Mouse (Mus musculus): ENCODE measurements around the gene Cst12. TPM values are rescaled to one million over a fixed set of nuclear protein-coding genes. Genes with fewer than 3 reads are reported as not detected.

The Cst12 gene
- total and polyA plus RNA-seq, 3 experiments, result not detected

DNA sequence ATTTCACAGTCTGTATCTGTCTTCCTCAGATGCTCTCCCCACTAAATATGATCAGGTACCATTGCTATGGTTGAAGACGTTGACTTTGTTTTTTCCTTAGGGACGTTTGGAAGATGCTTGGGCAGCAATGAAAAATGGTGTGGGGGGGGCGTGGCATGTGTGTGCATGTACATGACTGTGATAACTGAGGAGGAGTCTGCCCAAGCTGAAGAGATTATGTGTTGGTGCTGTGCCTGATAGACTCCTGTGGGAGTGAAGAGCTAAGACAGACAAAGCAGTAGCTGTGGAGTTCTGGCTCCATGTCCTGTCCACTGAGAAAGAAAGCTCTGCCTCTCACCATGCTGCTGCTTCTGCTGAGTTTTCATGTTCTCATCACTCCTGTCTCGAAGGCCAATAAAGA, 45.8 kb downstream of the Cst12 start, which contains the start of gene Cst9:
Cst9 (plus strand) TSS at position 236 of the 400 bp plus-strand sequence.
- Histone ChIP-seq H3K4me1 (ENCODE audit: control insufficient read depth in 1 of 2, insufficient read depth in 2 of 2, low read length in 2 of 2) (no peaks in the 10 kb centered on the region), H3K9me3 (replicated peaks; ENCODE audit: insufficient read depth, low read length) (no peaks in the 10 kb centered on the region), H3K27me3 (ENCODE audit: control insufficient read depth in 1 of 2, insufficient read depth in 2 of 2, low read length in 2 of 2) (no peaks in the 10 kb centered on the region; a peak in 1 of 4 replicates)

DNA sequence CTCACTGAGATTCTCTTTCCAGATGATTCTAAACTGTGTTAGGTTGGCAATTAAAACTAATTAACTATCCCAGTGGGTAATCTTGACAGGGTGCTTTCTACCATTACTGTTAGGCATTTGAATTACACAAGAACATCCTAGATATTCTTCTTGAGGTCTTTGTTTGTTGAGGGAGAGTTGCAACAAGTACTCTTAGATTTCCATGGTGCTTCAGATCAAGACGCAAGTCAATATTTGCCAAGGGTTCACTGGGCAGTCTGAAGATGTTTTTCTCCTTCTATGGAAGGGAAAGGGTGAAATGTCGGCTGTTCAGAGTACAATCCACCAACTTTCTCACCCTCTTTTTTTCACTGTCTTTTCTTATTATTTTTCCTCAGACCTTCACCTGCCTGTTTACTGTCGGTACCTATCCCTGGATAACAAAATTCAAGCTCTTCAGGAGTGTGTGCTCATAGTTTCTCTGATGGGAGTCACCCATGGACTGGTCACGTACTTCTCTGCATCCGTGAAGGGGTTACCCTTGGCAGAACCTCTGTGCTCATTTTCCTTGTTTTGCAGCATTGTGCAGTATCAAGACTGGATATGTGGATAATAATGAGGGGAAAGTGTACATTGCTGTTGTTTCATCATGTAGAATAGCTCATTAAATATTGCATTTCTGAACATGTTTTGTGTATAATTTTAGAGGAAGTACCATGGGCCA, 49.1 kb downstream of the Cst12 start:
- Histone ChIP-seq H3K79me2 (ENCODE audit: control insufficient read depth, insufficient read depth, low read length, poor library complexity) (no peaks in the 10 kb centered on the region), H3K9ac (ENCODE audit: control insufficient read depth, low read depth, low read length, poor library complexity, severe bottlenecking) (no peak overlapping the region), H3K27ac (ENCODE audit: control insufficient read depth, low read depth, low read length) (no peak overlapping the region), H3K27me3 (ENCODE audit: control insufficient read depth in 1 of 2, insufficient read depth in 2 of 2, low read length in 2 of 2) (no peaks in the 10 kb centered on the region; a peak in 1 of 4 replicates), H3K4me1 (ENCODE audit: control insufficient read depth in 1 of 2, insufficient read depth in 2 of 2, low read length in 2 of 2) (no peaks in the 10 kb centered on the region), H3K36me3 (ENCODE audit: control insufficient read depth in 1 of 2, insufficient read depth in 2 of 2, low read length in 2 of 2) (no peaks in the 10 kb centered on the region), H3K9me3 (replicated peaks; ENCODE audit: insufficient read depth, low read length) (no peaks in the 10 kb centered on the region), H3K4me3 (ENCODE audit: control insufficient read depth in 1 of 2, insufficient read depth in 1 of 2, low read depth in 2 of 2, low read length in 2 of 2) (no peak overlapping the region)
- TF ChIP-seq E2F4 (IDR thresholded peaks at IDR 0.05; ENCODE audit: borderline replicate concordance, low read depth, low read length), result no peak
- TF ChIP-seq NRF1 (IDR thresholded peaks at IDR 0.05; ENCODE audit: insufficient read depth, low read depth, low read length, poor library complexity, severe bottlenecking), result no peak
- DNase-seq (ENCODE audit: low read depth, low spot score), result no peak

More for the DNA sequence above, 45.8 kb downstream of the Cst12 start, which contains the start of gene Cst9:
- no peak for DNase-seq (ENCODE audit: low read depth, low spot score)
- Histone ChIP-seq H3K9ac (ENCODE audit: control insufficient read depth, low read depth, low read length, poor library complexity, severe bottlenecking) (no peak within 1 kb of the TSS), H3K79me2 (ENCODE audit: control insufficient read depth, insufficient read depth, low read length, poor library complexity) (no peaks in the 10 kb centered on the region), H3K36me3 (ENCODE audit: control insufficient read depth in 1 of 2, insufficient read depth in 2 of 2, low read length in 2 of 2) (no peaks in the 10 kb centered on the region), H3K27ac (ENCODE audit: control insufficient read depth, low read depth, low read length) (no peak within 1 kb of the TSS), H3K4me3 (ENCODE audit: control insufficient read depth in 1 of 2, insufficient read depth in 1 of 2, low read depth in 2 of 2, low read length in 2 of 2) (no peak within 1 kb of the TSS)
- TF ChIP-seq TCF12 (IDR thresholded peaks at IDR 0.05; ENCODE audit: low read depth, low read length), result no peak
- TF ChIP-seq ZMIZ1 (IDR thresholded peaks at IDR 0.05; ENCODE audit: low read depth, low read length), result no peak
- TF ChIP-seq ZC3H11A (IDR thresholded peaks at IDR 0.05; ENCODE audit: low read depth, low read length), result no peak
- TF ChIP-seq POLR2AphosphoS2 (IDR thresholded peaks at IDR 0.05; ENCODE audit: low read length), result no peak
- no peak for TF ChIP-seq CHD2 (IDR thresholded peaks at IDR 0.05; ENCODE audit: low read length)
- no peak for TF ChIP-seq MEF2A (IDR thresholded peaks at IDR 0.05; ENCODE audit: extremely low read depth, insufficient replicate concordance, low read depth, low read length, poor library complexity, severe bottlenecking)
- no peak for TF ChIP-seq USF2 (IDR thresholded peaks at IDR 0.05; ENCODE audit: borderline replicate concordance in 1 of 2, insufficient read depth in 1 of 2, low read depth in 1 of 2, low read length in 2 of 2)
- TF ChIP-seq RAD21 (IDR thresholded peaks at IDR 0.05; ENCODE audit: low read depth, low read length), result no peak
- TF ChIP-seq MAFK (IDR thresholded peaks at IDR 0.05; ENCODE audit: borderline replicate concordance, low read depth, low read length), result no peak
- TF ChIP-seq POLR2A (IDR thresholded peaks at IDR 0.05; ENCODE audit: control insufficient read depth in 1 of 2, insufficient read depth in 1 of 2, low read depth in 1 of 2, low read length in 2 of 2, poor library complexity in 1 of 2), result no peak
- TF ChIP-seq RCOR1 (IDR thresholded peaks at IDR 0.05; ENCODE audit: low read depth, low read length), result no peak
- TF ChIP-seq ETS1 (IDR thresholded peaks at IDR 0.05; ENCODE audit: low read depth, low read length), result no peak

Measured in MEL (cell line).